Mouse (Mus musculus) CH12.LX (cell line): ENCODE data around the gene Fgfr2. TPM values are rescaled to one million over a fixed set of nuclear protein-coding genes. Genes with fewer than 3 reads are reported as not detected.

Experiments used
- DNase-seq: peaks from one replicate; pipeline ENCODE4 v3.0.0-alpha.2; 2013; ENCODE audit errors: extremely low read depth
- H3K27ac ChIP-seq: 2 replicates; pipeline ENCODE4 v1.5.1; 2012; ENCODE audit warnings: low read depth, mild to moderate bottlenecking, control low read depth, moderate library complexity; ENCODE audit not compliant: insufficient read depth
- H3K27me3 ChIP-seq: replicated peaks from 2 replicates; pipeline ENCODE3; 2012; ENCODE audit warnings: inconsistent platforms
- H3K36me3 ChIP-seq, 2 experiments: replicated peaks in 1 of 2; 2 replicates each; pipeline versions ENCODE3 to v1.6.1; 2012; ENCODE audit warnings: inconsistent platforms in 1 of 2, low read length in 1 of 2, mild to moderate bottlenecking in 1 of 2, mixed read lengths in 1 of 2, moderate library complexity in 1 of 2; ENCODE audit not compliant: control insufficient read depth in 1 of 2, insufficient read depth in 1 of 2
- H3K4me1 ChIP-seq, 2 experiments: 2 replicates each; pipeline ENCODE4 v1.6.1; 2012; ENCODE audit warnings: inconsistent platforms in 1 of 2, moderate library complexity in 1 of 2; ENCODE audit not compliant: insufficient read depth in 2 of 2, control insufficient read depth in 1 of 2
- H3K4me2 ChIP-seq: 2 replicates; pipeline ENCODE4 v1.6.1; 2012; ENCODE audit warnings: low read depth, mild to moderate bottlenecking, control low read depth; ENCODE audit not compliant: poor library complexity, insufficient read depth, severe bottlenecking
- H3K4me3 ChIP-seq, 3 experiments: fragments of 150-350 bp in 1 of 3; sonication (generic) in 1 of 3; replicated peaks in 1 of 3; 2 replicates each; pipeline versions ENCODE3 to v1.5.1; 2011 to 2012; ENCODE audit warnings: low read depth in 2 of 3, low read length in 2 of 3, mild to moderate bottlenecking in 2 of 3, moderate library complexity in 2 of 3, control low read depth in 1 of 3, improper control_type of control experiment in 1 of 3, inconsistent platforms in 1 of 3, mixed read lengths in 1 of 3; ENCODE audit not compliant: poor library complexity in 1 of 3
- H3K79me2 ChIP-seq: replicated peaks from 2 replicates; pipeline ENCODE4 v1.6.1; 2012; ENCODE audit warnings: mild to moderate bottlenecking, moderate library complexity; ENCODE audit not compliant: control insufficient read depth, poor library complexity, insufficient read depth, severe bottlenecking; ENCODE audit errors: extremely low read depth
- H3K9ac ChIP-seq: 2 replicates; pipeline ENCODE4 v1.6.1; 2012; ENCODE audit warnings: low read depth, mild to moderate bottlenecking, control low read depth, moderate library complexity; ENCODE audit not compliant: insufficient read depth
- H3K9me3 ChIP-seq: replicated peaks from 2 replicates; pipeline ENCODE3; 2012; ENCODE audit warnings: low read length, inconsistent platforms, mixed read lengths
- BHLHE40 ChIP-seq: IDR thresholded peaks from 2 replicates; pipeline ENCODE4 v1.6.1; 2011; ENCODE audit warnings: mild to moderate bottlenecking, low read depth, low read length, improper control_type of control experiment
- CHD2 ChIP-seq: IDR thresholded peaks from 2 replicates; pipeline ENCODE4 v1.6.1; 2011; ENCODE audit warnings: low read length, improper control_type of control experiment
- CTCF ChIP-seq, 2 experiments: IDR thresholded peaks in 1 of 2; conservative IDR thresholded peaks in 1 of 2; 2 replicates each; pipeline ENCODE4 v1.5.1; 2011 to 2012; ENCODE audit warnings: low read depth in 2 of 2, low read length in 2 of 2, improper control_type of control experiment in 1 of 2, inconsistent platforms in 1 of 2, mild to moderate bottlenecking in 1 of 2, moderate library complexity in 1 of 2
- EP300 ChIP-seq: IDR thresholded peaks from 2 replicates; pipeline ENCODE4 v1.6.1; 2011; ENCODE audit warnings: low read length, improper control_type of control experiment
- ETS1 ChIP-seq: conservative IDR thresholded peaks from 2 replicates; pipeline ENCODE4 v1.6.1; 2012; ENCODE audit warnings: low read depth, mild to moderate bottlenecking, inconsistent platforms, low read length, improper control_type of control experiment, moderate library complexity
- IRF4 ChIP-seq: IDR thresholded peaks from 2 replicates; pipeline ENCODE4 v1.6.1; 2014; ENCODE audit warnings: low read depth, mild to moderate bottlenecking, inconsistent platforms, low read length, improper control_type of control experiment
- JUN ChIP-seq: IDR thresholded peaks from 2 replicates; pipeline ENCODE4 v1.6.1; 2011; ENCODE audit warnings: low read depth, mild to moderate bottlenecking, low read length, improper control_type of control experiment, moderate library complexity; ENCODE audit not compliant: insufficient read depth
- KAT2A ChIP-seq: IDR thresholded peaks from 2 replicates; pipeline ENCODE4 v1.6.1; 2012; ENCODE audit warnings: low read length, improper control_type of control experiment, inconsistent platforms; ENCODE audit not compliant: insufficient replicate concordance
- MEF2A ChIP-seq: IDR thresholded peaks from 2 replicates; pipeline ENCODE4 v1.6.1; 2014; ENCODE audit warnings: low read depth, mild to moderate bottlenecking, inconsistent platforms, low read length, improper control_type of control experiment, borderline replicate concordance
- MYC ChIP-seq: IDR thresholded peaks from 2 replicates; pipeline ENCODE4 v1.6.1; 2011; ENCODE audit warnings: low read depth, mild to moderate bottlenecking, improper control_type of control experiment, low read length
- NELFE ChIP-seq: IDR thresholded peaks from 2 replicates; pipeline ENCODE4 v1.6.1; 2011; ENCODE audit warnings: low read depth, low read length, improper control_type of control experiment
- NRF1 ChIP-seq: IDR thresholded peaks from 2 replicates; pipeline ENCODE4 v1.6.1; 2014; ENCODE audit warnings: low read depth, mild to moderate bottlenecking, inconsistent platforms, low read length, improper control_type of control experiment, moderate library complexity
- POLR2AphosphoS2 ChIP-seq: IDR thresholded peaks from 2 replicates; pipeline ENCODE4 v1.6.1; 2011; ENCODE audit warnings: low read depth, low read length, improper control_type of control experiment
- SIN3A ChIP-seq: IDR thresholded peaks from 2 replicates; pipeline ENCODE4 v1.6.1; 2012; ENCODE audit warnings: low read length, improper control_type of control experiment, inconsistent platforms
- TBP ChIP-seq: conservative IDR thresholded peaks from 2 replicates; pipeline ENCODE4 v1.6.1; 2011; ENCODE audit warnings: low read depth, low read length, improper control_type of control experiment
- USF2 ChIP-seq: conservative IDR thresholded peaks from 2 replicates; pipeline ENCODE4 v1.6.1; 2011; ENCODE audit warnings: low read depth, low read length, improper control_type of control experiment
- ZC3H11A ChIP-seq: IDR thresholded peaks from 2 replicates; pipeline ENCODE4 v1.6.1; 2012; ENCODE audit warnings: low read depth, mild to moderate bottlenecking, inconsistent platforms, low read length, improper control_type of control experiment
- ZNF384 ChIP-seq: IDR thresholded peaks from 2 replicates; pipeline ENCODE4 v1.6.1; 2012; ENCODE audit warnings: low read depth, low read length, improper control_type of control experiment, inconsistent platforms
- dilution Hi-C: fragments of 300-500 bp; cut with MboI; formaldehyde crosslinking; loops from 2 replicates; pipeline ENCODE4 v1.14.3; 2020; ENCODE audit warnings: low sequenced_read_pairs; ENCODE audit not compliant: extremely low pct_unique_long_range_greater_than_20kb, extremely low pct_ligation_motif_present
- in situ Hi-C: fragments of 300-500 bp; cut with MboI; formaldehyde crosslinking; loops from 3 replicates; pipeline ENCODE4 v1.14.3; 2019; ENCODE audit warnings: low sequenced_read_pairs, low pct_ligation_motif_present, low pct_unique_long_range_greater_than_20kb, mixed read lengths
- polyA plus RNA-seq: library from polyadenylated mRNA; unstranded; fragments of >175 nt; gene quantifications from 2 replicates; pipeline ENCODE4 v1.2.1, GENCODE M21; 2012; ENCODE audit warnings: low read depth; ENCODE audit not compliant: insufficient read length
- total RNA-seq, 2 experiments: library from RNA; depleted of rRNA; stranded (reverse); fragments of 300-350 nt in 1 of 2; fragments of >200 nt in 1 of 2; gene quantifications; 2 replicates each; pipeline ENCODE4 v1.2.3; 2012 to 2014

Fgfr2 gene
- total and polyA plus RNA-seq, 3 experiments = not detected

DNA sequence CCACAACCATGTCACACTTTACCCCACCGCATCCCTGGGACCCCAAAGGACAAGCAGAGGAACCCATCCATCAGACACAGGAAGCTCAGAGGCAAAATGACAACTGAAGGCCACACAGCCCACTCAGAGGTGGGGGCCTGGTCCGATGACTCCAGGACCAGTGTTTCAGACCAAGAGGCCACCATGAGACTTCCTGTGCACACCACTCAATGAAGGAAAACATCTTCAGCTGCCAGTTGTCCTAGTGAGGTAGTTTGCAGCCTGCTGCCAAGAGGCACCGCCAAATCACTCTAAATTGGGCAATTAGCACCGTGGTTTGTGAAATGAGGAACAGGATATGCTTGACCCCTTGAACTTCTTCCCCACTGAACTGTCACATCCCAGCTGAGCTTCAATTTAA lies 764.4 kb downstream of the Fgfr2 start:
- H3K27ac ChIP-seq = no peak overlapping the region
- TF ChIP-seq CTCF (conservative IDR thresholded peaks at IDR 0.05 in 1 of 2, IDR thresholded peaks at IDR 0.05 in 1 of 2; ENCODE audit: low read depth in 2 of 2, low read length in 2 of 2) = no peak
- TF ChIP-seq USF2 = no peak
- no peak for TF ChIP-seq SIN3A
- no peak for TF ChIP-seq IRF4
- no peak for TF ChIP-seq POLR2AphosphoS2
- no peak for TF ChIP-seq NRF1
- TF ChIP-seq ZC3H11A = no peak
- TF ChIP-seq EP300 = no peak
- no peak for TF ChIP-seq MEF2A
- TF ChIP-seq CHD2 = no peak
- no peak for TF ChIP-seq ZNF384
- no peak for TF ChIP-seq TBP
- no peak for TF ChIP-seq BHLHE40
- no peak for TF ChIP-seq KAT2A
- TF ChIP-seq NELFE = no peak
- TF ChIP-seq JUN = no peak
- TF ChIP-seq ETS1 = no peak

DNA sequence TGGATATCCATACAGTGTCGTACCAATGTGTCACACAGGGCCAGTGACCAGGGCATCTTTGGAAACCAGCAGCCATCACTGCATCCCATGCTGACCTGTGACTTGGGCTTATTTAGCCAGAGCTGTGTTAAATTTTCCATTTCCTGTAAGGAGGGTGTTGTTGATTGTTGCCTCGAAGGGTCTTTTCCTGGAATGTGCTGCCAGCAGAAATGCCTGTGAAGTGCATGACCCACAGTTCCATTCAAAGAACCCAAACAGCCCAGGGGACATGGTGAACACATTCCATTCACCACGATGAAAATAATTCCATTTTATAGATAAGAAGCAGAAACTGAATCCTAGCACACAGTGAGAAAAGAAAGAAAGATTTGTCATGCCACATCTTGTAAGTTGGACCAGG lies 764.9 kb downstream of the Fgfr2 start:
- Histone ChIP-seq H3K9ac (no peak overlapping the region), H3K9me3 (peaks cover 17% of the 10 kb centered on the region), H3K4me2 (no peak overlapping the region), H3K27ac (no peak overlapping the region), H3K4me1 (no peaks in the 10 kb centered on the region; a peak in 1 of 4 replicates), H3K27me3 (peaks cover 69% of the 10 kb centered on the region)
- dilution Hi-C loops = no loop called here
- DNase-seq = no peak
- TF ChIP-seq MYC = no peak
- TF ChIP-seq, all 38 proteins: peak for 0
- H3K79me2 ChIP-seq = no peaks in the 10 kb centered on the region
- in situ Hi-C loops = no loop called here
- H3K4me3 ChIP-seq = no peak overlapping the region
- no peaks in the 10 kb centered on the region for H3K36me3 ChIP-seq

More for the DNA sequence above, 764.4 kb downstream of the Fgfr2 start:
- Histone ChIP-seq H3K36me3 (no peaks in the 10 kb centered on the region), H3K9ac (no peak overlapping the region), H3K27me3 (peaks cover 67% of the 10 kb centered on the region), H3K9me3 (peaks cover 17% of the 10 kb centered on the region), H3K4me2 (no peak overlapping the region), H3K4me3 (no peak overlapping the region), H3K4me1 (no peaks in the 10 kb centered on the region; a peak in 1 of 4 replicates), H3K79me2 (no peaks in the 10 kb centered on the region)
- in situ Hi-C loops (no loop called here), dilution Hi-C loops (no loop called here)
- DNase-seq = no peak
